Mouse (Mus musculus) bone marrow macrophage, adult 2 months (primary cell): ENCODE measurements around the gene Ralgapa1. TPM values are rescaled to one million over a fixed set of nuclear protein-coding genes. Genes with fewer than 3 reads are reported as not detected.
A peak's percentile ranks its signal among the peaks of the same experiment; 100 is the strongest.
"Not testable (repeated sequence)": the region's sequence is repeated elsewhere in the genome, so short reads cannot be mapped to it uniquely, and the experiment has no call there.

Experiments used
- H3K27ac ChIP-seq: 2 replicates; pipeline ENCODE4 v1.5.1; 2012; ENCODE audit warnings: low read depth, low read length; ENCODE audit not compliant: insufficient read depth
- H3K4me1 ChIP-seq: 2 replicates; pipeline ENCODE4 v1.6.1; 2012; ENCODE audit warnings: low read length; ENCODE audit not compliant: control insufficient read depth, insufficient read depth
- H3K4me3 ChIP-seq: 2 replicates; pipeline ENCODE4 v1.5.1; 2012; ENCODE audit warnings: mild to moderate bottlenecking, low read length, moderate library complexity; ENCODE audit not compliant: insufficient read depth
- CTCF ChIP-seq: IDR thresholded peaks from 2 replicates; pipeline ENCODE4 v1.5.1; 2012; ENCODE audit warnings: low read depth, mild to moderate bottlenecking, low read length, moderate library complexity
- POLR2A ChIP-seq: IDR thresholded peaks from 2 replicates; pipeline ENCODE4 v1.6.1; 2012; ENCODE audit warnings: mild to moderate bottlenecking, low read depth, low read length, borderline replicate concordance
- polyA plus RNA-seq: library from polyadenylated mRNA; stranded (reverse); fragments of >200 nt; gene quantifications from 2 replicates; pipeline ENCODE4 v1.2.4, GENCODE M21; 2012; ENCODE audit not compliant: missing spikeins, insufficient read depth, insufficient read length

Gene Ralgapa1
- polyA plus RNA-seq, 1 experiment = 19.5 TPM

DNA sequence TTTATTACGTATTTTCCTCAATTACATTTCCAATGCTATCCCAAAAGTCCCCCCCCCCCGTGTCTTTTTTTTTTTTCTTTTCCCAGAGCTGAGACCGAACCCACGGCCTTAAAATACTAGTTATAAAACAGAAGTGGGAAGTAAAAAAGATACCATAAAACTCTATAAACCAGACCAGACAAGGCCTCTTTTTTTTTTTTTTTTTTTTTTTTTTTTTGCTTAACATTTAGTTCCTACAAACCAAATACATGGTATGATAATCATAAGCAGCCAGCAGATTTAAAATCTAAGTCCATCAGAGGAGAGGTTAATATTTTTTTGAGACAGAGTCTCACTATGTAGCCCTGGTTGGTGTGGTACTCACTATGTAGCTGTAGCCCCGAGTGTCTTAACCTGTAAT is 4.5 kb downstream of the Ralgapa1 start:
- Histone ChIP-seq H3K4me3 (no peak overlapping the region), H3K27ac (no peak overlapping the region), H3K4me1 (peaks cover 2% of the 10 kb centered on the region)
- TF ChIP-seq POLR2A (no peak), CTCF (no peak)

DNA sequence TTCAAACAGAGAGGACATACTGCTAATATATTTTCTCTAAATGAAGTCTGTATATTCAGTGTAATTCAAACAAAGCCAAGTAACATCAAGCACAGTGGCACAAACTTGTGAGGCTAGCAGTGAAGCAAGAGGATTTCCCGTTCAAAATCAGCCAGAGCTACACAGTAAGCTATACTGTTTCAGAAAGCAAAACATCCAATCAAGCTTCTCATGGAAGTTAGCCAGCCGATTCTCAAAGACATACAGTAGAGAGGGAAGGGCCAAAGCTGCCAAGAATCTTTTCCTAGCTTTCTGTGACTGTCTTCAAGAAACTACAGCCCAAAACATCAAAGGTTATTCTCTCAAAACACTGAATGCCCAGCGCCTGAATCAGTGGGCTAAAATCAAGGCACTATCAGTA is 15.9 kb downstream of the Ralgapa1 start:
- Histone ChIP-seq H3K4me1 (no peaks in the 10 kb centered on the region), H3K27ac (no peak overlapping the region), H3K4me3 (no peak overlapping the region)
- TF ChIP-seq CTCF (no peak), POLR2A (no peak)

GRCm38 (mm10) chr12:55801131-55801530 is 19.8 kb downstream of the Ralgapa1 start:
- no peak for TF ChIP-seq CTCF
- no peak for TF ChIP-seq POLR2A
- Histone ChIP-seq H3K4me1 (no peaks in the 10 kb centered on the region), H3K4me3 (no peak overlapping the region), H3K27ac (no peak overlapping the region)

GRCm38 (mm10) chr12:55800144-55800543 is 20.8 kb downstream of the Ralgapa1 start:
- Histone ChIP-seq H3K27ac (no peak overlapping the region), H3K4me1 (no peaks in the 10 kb centered on the region), H3K4me3 (no peak overlapping the region)
- no peak for TF ChIP-seq POLR2A
- no peak for TF ChIP-seq CTCF

DNA sequence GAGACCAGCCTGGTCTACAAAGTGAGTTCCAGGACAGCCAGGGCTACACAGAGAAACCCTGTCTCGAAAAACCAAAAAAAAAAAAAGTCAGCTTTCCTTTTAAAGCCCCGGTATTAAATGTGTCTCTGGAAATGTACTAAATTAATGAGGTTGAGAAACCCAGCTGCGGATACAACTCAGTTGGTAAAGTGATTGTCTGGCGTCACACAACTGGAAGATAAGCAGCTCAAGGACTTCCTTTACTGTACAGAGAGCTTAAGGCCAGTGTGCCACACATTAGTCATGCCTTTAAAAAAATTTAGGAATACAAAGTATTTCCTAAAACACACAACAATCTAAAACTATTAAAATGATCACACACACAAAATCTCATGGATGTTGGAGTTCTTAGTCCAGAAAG is 22.2 kb downstream of the Ralgapa1 start:
- Histone ChIP-seq H3K4me3 (no peak overlapping the region), H3K27ac (no peak overlapping the region), H3K4me1 (no peaks in the 10 kb centered on the region)
- TF ChIP-seq CTCF = no peak
- TF ChIP-seq POLR2A = no peak

GRCm38 (mm10) chr12:55797103-55797502 is 23.9 kb downstream of the Ralgapa1 start:
- H3K4me3 ChIP-seq = no peak overlapping the region
- H3K4me1 ChIP-seq = no peaks in the 10 kb centered on the region
- TF ChIP-seq POLR2A (no peak), CTCF (no peak)
- no peak overlapping the region for H3K27ac ChIP-seq

DNA sequence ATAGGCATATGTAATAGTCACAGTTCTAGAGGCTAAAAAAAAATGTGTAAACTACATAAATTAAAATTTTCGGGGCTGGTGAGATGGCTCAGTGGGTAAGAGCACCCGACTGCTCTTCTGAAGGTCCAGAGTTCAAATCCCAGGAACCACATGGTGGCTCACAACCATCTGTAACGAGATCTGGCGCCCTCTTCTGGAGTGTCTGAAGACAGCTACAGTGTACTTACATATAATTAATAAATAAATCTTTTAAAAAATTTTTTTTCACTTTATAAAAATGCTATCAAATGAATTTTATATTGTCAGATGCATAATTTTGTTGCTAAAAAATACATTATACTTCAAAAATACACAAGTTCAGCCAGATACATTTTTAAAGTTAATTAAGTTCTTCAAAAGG is 26.5 kb downstream of the Ralgapa1 start:
- H3K27ac ChIP-seq, H3K4me3 ChIP-seq, H3K4me1 ChIP-seq: not testable (repeated sequence)

DNA sequence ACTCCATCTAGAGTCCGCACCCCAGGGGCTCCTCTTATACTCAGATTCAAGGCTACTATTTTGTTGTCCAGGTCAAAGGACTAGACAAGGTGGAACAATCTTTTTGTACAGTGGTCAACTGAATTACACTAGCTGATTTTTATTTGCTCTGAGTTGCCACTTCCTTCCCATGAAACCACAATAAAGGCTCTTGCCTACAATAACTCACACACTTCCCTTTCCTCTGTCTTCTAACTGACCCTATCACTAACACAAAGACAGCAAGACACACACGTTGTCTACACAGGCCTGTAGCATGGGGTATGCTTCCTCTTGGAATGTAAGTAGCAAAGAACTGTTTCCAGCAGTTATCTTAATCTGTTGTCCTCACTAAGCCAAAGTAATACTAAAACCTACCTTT is 35.7 kb downstream of the Ralgapa1 start:
- no peak overlapping the region for H3K27ac ChIP-seq
- H3K4me1 ChIP-seq = peaks cover 3% of the 10 kb centered on the region
- no peak overlapping the region for H3K4me3 ChIP-seq
- no peak for TF ChIP-seq CTCF
- TF ChIP-seq POLR2A = no peak

GRCm38 (mm10) chr12:55782662-55783061 is 38.3 kb downstream of the Ralgapa1 start:
- peaks cover 3% of the 10 kb centered on the region for H3K4me1 ChIP-seq
- TF ChIP-seq CTCF = no peak
- TF ChIP-seq POLR2A = no peak
- no peak overlapping the region for H3K27ac ChIP-seq
- H3K4me3 ChIP-seq = no peak overlapping the region

GRCm38 (mm10) chr12:55778301-55778700 is 42.7 kb downstream of the Ralgapa1 start:
- Histone ChIP-seq H3K4me3 (no peak overlapping the region), H3K4me1 (peaks cover 2% of the 10 kb centered on the region), H3K27ac (no peak overlapping the region)
- TF ChIP-seq POLR2A (no peak), CTCF (peak; percentile 64)

DNA sequence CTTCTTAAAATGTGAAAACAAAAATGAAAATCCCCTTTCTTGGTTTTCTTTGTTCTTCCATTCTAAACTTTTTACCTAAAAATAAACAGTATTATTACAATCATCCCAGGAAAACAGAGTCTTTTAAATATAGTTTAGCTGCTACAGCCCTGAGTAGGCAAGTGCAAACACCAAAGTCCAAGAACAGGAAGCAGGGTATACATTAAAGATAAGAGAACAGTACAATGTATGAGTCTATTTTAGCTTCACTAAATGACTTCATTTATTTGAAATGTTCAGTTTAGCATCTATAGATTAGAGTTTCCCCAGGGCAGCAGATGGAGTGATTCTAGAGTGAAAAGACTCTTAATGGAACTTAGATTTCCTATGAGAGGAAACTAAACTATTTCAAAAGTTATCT is 43.6 kb downstream of the Ralgapa1 start:
- H3K4me3 ChIP-seq = no peak overlapping the region
- H3K27ac ChIP-seq = no peak overlapping the region
- TF ChIP-seq CTCF (no peak), POLR2A (no peak)
- H3K4me1 ChIP-seq = peaks cover 2% of the 10 kb centered on the region
